Mouse (Mus musculus) intestine, embryonic 14.5 days (tissue): ENCODE results near the gene Fgf18. TPM values are rescaled to one million over a fixed set of nuclear protein-coding genes. Genes with fewer than 3 reads are reported as not detected.

Experiments used
- ATAC-seq: fragments of 200-750 bp; cut with Nextera tagmentation; replicated peaks from 2 replicates; pipeline ENCODE4 v1.8.0; 2017; ENCODE audit warnings: low read depth, moderate number of reproducible peaks, moderate TSS enrichment, moderate library complexity; ENCODE audit not compliant: low FRiP score, low TSS enrichment
- DNase-seq: peaks from one replicate; pipeline ENCODE4 v3.0.0-alpha.2; 2018; ENCODE audit warnings: low spot score
- H3K27ac ChIP-seq: fragments of 300-500 bp; sonication (generic); 2 replicates; pipeline ENCODE4 v1.5.1; 2014; ENCODE audit warnings: low read depth, mild to moderate bottlenecking, control low read depth
- H3K27me3 ChIP-seq: fragments of 300-500 bp; sonication (generic); replicated peaks from 2 replicates; pipeline ENCODE4 v1.6.1; 2014; ENCODE audit warnings: low read length, control low read depth; ENCODE audit not compliant: control insufficient read depth, insufficient read depth
- H3K36me3 ChIP-seq: fragments of 300-500 bp; sonication (generic); 2 replicates; pipeline ENCODE4 v1.6.1; 2014; ENCODE audit warnings: low read length, control low read depth; ENCODE audit not compliant: control insufficient read depth, insufficient read depth
- H3K4me1 ChIP-seq: fragments of 300-500 bp; sonication (generic); replicated peaks from 2 replicates; pipeline ENCODE4 v1.6.1; 2014; ENCODE audit warnings: low read length, control low read depth, mixed read lengths; ENCODE audit not compliant: control insufficient read depth, insufficient read depth
- H3K4me2 ChIP-seq: fragments of 300-500 bp; sonication (generic); 2 replicates; pipeline ENCODE4 v1.6.1; 2014; ENCODE audit warnings: low read length
- H3K4me3 ChIP-seq: fragments of 300-500 bp; sonication (generic); 2 replicates; pipeline ENCODE4 v1.5.1; 2014; ENCODE audit warnings: low read depth, low read length, control low read depth, mixed read lengths
- H3K9ac ChIP-seq: fragments of 300-500 bp; sonication (generic); 2 replicates; pipeline ENCODE4 v1.6.1; 2014; ENCODE audit warnings: mild to moderate bottlenecking, low read length
- H3K9me3 ChIP-seq: fragments of 300-500 bp; sonication (generic); 2 replicates; pipeline ENCODE4 v1.6.1; 2016; ENCODE audit warnings: low read length, control low read depth; ENCODE audit not compliant: control insufficient read depth
- WGBS: fragments of 180-500 bp; shearing (Covaris S2); extraction: QIAGEN DNeasy Blood & Tissue Kit; methylation state at CpG from one replicate; pipeline ENCODE4 v1.1.7; 2014; 5-methylcytosine and 5-hydroxymethylcytosine counted together
- polyA plus RNA-seq: library from polyadenylated mRNA; unstranded; fragments of >200 nt; fragmentation: Nextera tagmentation; extraction: Ambion mirVana; gene quantifications from 2 replicates; pipeline ENCODE4 v1.2.1, GENCODE M21; 2014

Gene Fgf18
- polyA plus RNA-seq, 1 experiment from 2014 or later = 2.1 TPM

GRCm38 (mm10) chr11:33097855-33098254 lies 49.3 kb downstream of the Fgf18 start:
- DNase-seq (peak; percentile 69), ATAC-seq (no peak)
- 48% methylated on average over 8 of the region's 8 CpGs for WGBS
- Histone ChIP-seq H3K27ac (no peak overlapping the region), H3K36me3 (no peaks in the 10 kb centered on the region), H3K4me3 (no peak overlapping the region), H3K9me3 (no peaks in the 10 kb centered on the region), H3K4me2 (no peak overlapping the region), H3K27me3 (no peaks in the 10 kb centered on the region), H3K9ac (no peak overlapping the region), H3K4me1 (peaks cover 6% of the 10 kb centered on the region; the same call in 1 of the 2 replicates)

GRCm38 (mm10) chr11:33089856-33090255 lies 57.3 kb downstream of the Fgf18 start:
- H3K27ac ChIP-seq = no peak overlapping the region
- H3K36me3 ChIP-seq = no peaks in the 10 kb centered on the region
- no peaks in the 10 kb centered on the region for H3K27me3 ChIP-seq
- no peaks in the 10 kb centered on the region for H3K4me1 ChIP-seq
- no peaks in the 10 kb centered on the region for H3K9me3 ChIP-seq
- no peak overlapping the region for H3K4me2 ChIP-seq
- H3K9ac ChIP-seq = no peak overlapping the region
- ATAC-seq (no peak), DNase-seq (no peak)
- WGBS = 78% methylated on average over 6 of the region's 6 CpGs
- H3K4me3 ChIP-seq = no peak overlapping the region

- H3K9me3 ChIP-seq = no peaks in the 10 kb centered on the region
Measured at GRCm38 (mm10) chr11:33088181-33088580, 59.0 kb downstream of the Fgf18 start.

GRCm38 (mm10) chr11:33086046-33086445 lies 61.2 kb downstream of the Fgf18 start:
- Histone ChIP-seq H3K4me3 (no peak overlapping the region), H3K27ac (no peak overlapping the region), H3K27me3 (no peaks in the 10 kb centered on the region), H3K9ac (no peak overlapping the region), H3K36me3 (no peaks in the 10 kb centered on the region), H3K4me1 (no peaks in the 10 kb centered on the region), H3K4me2 (no peak overlapping the region), H3K9me3 (no peaks in the 10 kb centered on the region)
- 53% methylated on average over 1 of the region's 1 CpGs for WGBS
- DNase-seq (no peak), ATAC-seq (no peak)

More at GRCm38 (mm10) chr11:33088181-33088580, 59.0 kb downstream of the Fgf18 start:
- Histone ChIP-seq H3K4me1 (no peaks in the 10 kb centered on the region), H3K27me3 (no peaks in the 10 kb centered on the region), H3K4me3 (no peak overlapping the region), H3K36me3 (no peaks in the 10 kb centered on the region), H3K27ac (no peak overlapping the region), H3K4me2 (no peak overlapping the region), H3K9ac (no peak overlapping the region)
- 18% methylated on average over 1 of the region's 1 CpGs for WGBS
- DNase-seq (no peak), ATAC-seq (no peak)

DNA sequence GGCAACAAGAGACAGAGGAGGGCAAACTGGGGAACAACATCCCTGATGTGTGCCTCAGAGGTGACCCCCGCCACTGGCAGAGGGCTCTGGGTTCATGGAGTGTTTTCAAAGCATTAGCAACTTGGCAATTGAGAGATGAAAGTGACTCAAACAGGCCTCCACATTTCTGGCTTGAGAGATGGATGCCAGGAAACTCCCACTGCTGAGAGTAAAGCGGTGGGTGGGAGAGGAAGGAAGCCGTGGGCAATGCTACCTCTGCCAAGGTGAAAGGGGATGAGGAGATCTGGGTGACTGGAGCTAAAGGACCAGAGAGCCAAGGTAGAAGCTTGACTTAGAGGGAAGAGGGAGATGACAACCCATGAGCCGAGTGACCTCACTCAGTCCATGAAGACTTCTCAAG lies 61.7 kb downstream of the Fgf18 start:
- WGBS = 68% methylated on average over 4 of the region's 4 CpGs
- DNase-seq (no peak), ATAC-seq (no peak)
- H3K4me2 ChIP-seq = no peak overlapping the region
- H3K9ac ChIP-seq = no peak overlapping the region
- H3K9me3 ChIP-seq = no peaks in the 10 kb centered on the region
- H3K36me3 ChIP-seq = no peaks in the 10 kb centered on the region
- no peaks in the 10 kb centered on the region for H3K27me3 ChIP-seq
- no peak overlapping the region for H3K4me3 ChIP-seq
- H3K4me1 ChIP-seq = no peaks in the 10 kb centered on the region
- H3K27ac ChIP-seq = no peak overlapping the region

GRCm38 (mm10) chr11:33085054-33085453 lies 62.1 kb downstream of the Fgf18 start:
- WGBS = 88% methylated on average over 3 of the region's 3 CpGs
- Histone ChIP-seq H3K4me1 (no peaks in the 10 kb centered on the region), H3K4me2 (no peak overlapping the region), H3K27me3 (no peaks in the 10 kb centered on the region), H3K9ac (no peak overlapping the region), H3K9me3 (no peaks in the 10 kb centered on the region), H3K27ac (no peak overlapping the region), H3K36me3 (no peaks in the 10 kb centered on the region), H3K4me3 (no peak overlapping the region)
- ATAC-seq (no peak), DNase-seq (no peak)

DNA sequence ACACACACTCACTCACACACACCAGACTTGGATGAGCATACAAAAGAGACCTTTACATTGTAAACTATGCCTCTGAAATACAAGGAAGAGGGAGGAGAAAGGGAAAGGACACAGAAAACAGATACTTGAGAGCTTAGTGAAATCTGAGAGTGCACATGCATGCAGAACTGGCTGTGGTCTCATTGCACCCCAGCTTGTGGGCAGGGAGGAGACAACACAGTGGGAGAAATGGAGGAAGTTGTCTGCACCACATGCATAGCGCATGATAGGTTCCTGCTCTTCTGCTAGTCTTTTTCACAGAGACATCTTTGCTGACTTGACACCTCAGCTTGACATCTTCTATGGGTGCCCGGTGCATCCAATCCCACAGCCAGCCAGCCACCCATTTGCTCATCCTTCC lies 63.2 kb downstream of the Fgf18 start:
- Histone ChIP-seq H3K9me3 (no peaks in the 10 kb centered on the region), H3K27me3 (no peaks in the 10 kb centered on the region), H3K4me1 (no peaks in the 10 kb centered on the region), H3K4me2 (no peak overlapping the region), H3K36me3 (no peaks in the 10 kb centered on the region), H3K27ac (no peak overlapping the region), H3K4me3 (no peak overlapping the region), H3K9ac (no peak overlapping the region)
- WGBS = 88% methylated on average over 2 of the region's 2 CpGs
- ATAC-seq = no peak
- DNase-seq = no peak

DNA sequence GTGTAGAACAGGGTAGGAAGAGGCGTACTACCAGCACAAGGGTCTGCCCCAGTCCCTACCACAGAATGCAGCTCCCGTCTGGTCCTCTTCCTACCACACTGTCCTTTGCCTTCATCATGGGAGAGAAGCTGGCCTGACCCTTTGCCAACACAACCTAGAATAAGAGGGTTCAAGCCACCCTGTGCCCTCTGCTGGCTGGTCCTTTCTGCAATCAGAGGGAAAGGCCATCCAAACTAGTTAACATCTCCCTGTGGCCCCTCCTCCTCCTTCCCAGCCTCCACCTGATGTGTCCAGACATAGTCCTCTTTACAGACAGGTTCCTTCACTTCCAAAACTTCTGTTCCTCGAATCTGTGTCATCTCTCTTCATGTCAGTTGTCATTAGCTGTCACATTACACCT lies 66.0 kb downstream of the Fgf18 start:
- no peak for ATAC-seq
- no peaks in the 10 kb centered on the region; the same call in 1 of the 2 replicates for H3K4me1 ChIP-seq
- 74% methylated on average over 3 of the region's 3 CpGs for WGBS

DNA sequence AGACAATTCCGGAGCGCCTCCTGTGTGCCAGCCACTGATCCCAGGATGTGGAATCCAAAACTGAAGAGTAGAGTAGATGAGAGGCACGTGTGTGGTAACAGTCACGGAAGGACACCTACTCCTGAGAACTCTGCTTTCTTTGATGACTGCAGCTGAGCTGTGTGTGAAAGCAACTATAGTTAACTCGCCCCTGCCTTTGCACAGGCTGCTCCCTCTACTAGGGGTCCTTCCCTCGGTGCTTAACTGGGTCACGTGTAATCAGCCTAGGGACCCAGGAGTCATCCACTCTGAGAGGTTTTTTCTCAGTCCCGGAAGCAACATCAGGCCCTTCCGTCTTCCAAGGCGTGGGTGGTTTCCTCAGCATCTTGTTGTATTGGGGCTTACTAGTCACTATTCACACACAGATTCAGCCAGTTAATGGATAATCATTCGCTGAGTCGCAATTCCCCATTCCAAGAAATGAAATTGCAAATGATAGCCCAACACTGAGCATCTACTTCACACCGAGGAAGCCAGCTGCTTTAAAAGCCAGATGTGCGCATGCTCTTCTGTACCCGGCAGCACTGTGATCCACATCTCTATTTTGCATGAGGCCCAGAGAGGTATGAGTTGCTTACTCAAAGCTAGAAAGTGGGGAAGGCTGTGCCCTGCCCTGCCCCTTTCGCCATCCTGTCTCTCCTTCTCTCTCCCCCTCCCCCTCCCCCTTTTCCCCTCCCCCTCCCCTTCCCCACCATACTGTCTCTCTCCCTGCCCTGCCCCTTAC lies 67.0 kb downstream of the Fgf18 start:
- Histone ChIP-seq H3K4me1 (no peaks in the 10 kb centered on the region; the same call in 1 of the 2 replicates), H3K9ac (no peak overlapping the region), H3K4me3 (no peak overlapping the region), H3K9me3 (no peaks in the 10 kb centered on the region), H3K36me3 (no peaks in the 10 kb centered on the region), H3K27me3 (no peaks in the 10 kb centered on the region), H3K4me2 (no peak overlapping the region), H3K27ac (no peak overlapping the region)
- no peak for DNase-seq
- WGBS = 58% methylated on average over 16 of the region's 16 CpGs
- ATAC-seq = no peak

More for the DNA sequence above, 66.0 kb downstream of the Fgf18 start:
- no peaks in the 10 kb centered on the region for H3K9me3 ChIP-seq
- DNase-seq = no peak
- no peak overlapping the region for H3K27ac ChIP-seq
- H3K9ac ChIP-seq = no peak overlapping the region
- H3K4me2 ChIP-seq = no peak overlapping the region
- H3K36me3 ChIP-seq = no peaks in the 10 kb centered on the region
- no peaks in the 10 kb centered on the region for H3K27me3 ChIP-seq
- no peak overlapping the region for H3K4me3 ChIP-seq
